Mouse (Mus musculus) lung, adult 2 months (tissue): ENCODE data around the gene Foxn4. TPM values are rescaled to one million over a fixed set of nuclear protein-coding genes. Genes with fewer than 3 reads are reported as not detected.

Source experiments
- DNase-seq: peaks from one replicate; pipeline ENCODE4 v3.0.0; 2022
- H3K4me1 ChIP-seq: fragments of 200-500 bp; 2 replicates; pipeline ENCODE4 v1.6.1; 2011; ENCODE audit warnings: low read length; ENCODE audit not compliant: control insufficient read depth, insufficient read depth
- H3K4me3 ChIP-seq: fragments of 200-500 bp; replicated peaks from 2 replicates; pipeline ENCODE3; 2011; ENCODE audit warnings: low read depth, mild to moderate bottlenecking, control low read depth, low read length; ENCODE audit errors: extremely low read depth
- CTCF ChIP-seq: fragments of 200-500 bp; IDR thresholded peaks from 2 replicates; pipeline ENCODE4 v1.5.1; 2011; ENCODE audit warnings: mild to moderate bottlenecking, low read length, control low read depth; ENCODE audit not compliant: insufficient read depth
- POLR2A ChIP-seq: fragments of 200-500 bp; IDR thresholded peaks from 2 replicates; pipeline ENCODE4 v1.6.1; 2011; ENCODE audit warnings: low read depth, mild to moderate bottlenecking, control low read depth, low read length, borderline replicate concordance; ENCODE audit errors: extremely low read depth
- WGBS: fragments of 180-500 bp; shearing (Covaris S2); methylation state at CpG from one replicate; pipeline ENCODE4 v1.1.7; 2018; 5-methylcytosine and 5-hydroxymethylcytosine counted together
- polyA plus RNA-seq: library from polyadenylated mRNA; depleted of rRNA; stranded (reverse); fragments of >200 nt; gene quantifications from 2 replicates; pipeline ENCODE4 v1.2.3, GENCODE M21; 2012

Gene Foxn4
- polyA plus RNA-seq, 1 experiment: 1.2 TPM

GRCm38 (mm10) chr5:114279382-114280143 is 6.0 kb upstream of the Foxn4 start:
- no peaks in the 10 kb centered on the region for H3K4me1 ChIP-seq
- TF ChIP-seq CTCF (no peak), POLR2A (no peak)

GRCm38 (mm10) chr5:114275991-114276390 is 2.4 kb upstream of the Foxn4 start:
- Histone ChIP-seq H3K4me1 (no peaks in the 10 kb centered on the region), H3K4me3 (no peak overlapping the region)
- TF ChIP-seq POLR2A: no peak
- TF ChIP-seq CTCF: no peak
- DNase-seq: no peak
- WGBS: 32% methylated on average over 16 of the region's 16 CpGs

More at GRCm38 (mm10) chr5:114279382-114280143, 6.0 kb upstream of the Foxn4 start:
- DNase-seq: no peak
- no peak overlapping the region for H3K4me3 ChIP-seq
- WGBS: 46% methylated on average over 12 of the region's 12 CpGs

GRCm38 (mm10) chr5:114275339-114275738 is 1.7 kb upstream of the Foxn4 start:
- DNase-seq: no peak
- H3K4me3 ChIP-seq: no peak overlapping the region
- H3K4me1 ChIP-seq: no peaks in the 10 kb centered on the region
- TF ChIP-seq POLR2A (no peak), CTCF (no peak)
- 34% methylated on average over 8 of the region's 8 CpGs for WGBS

- no peak for DNase-seq
Measured at GRCm38 (mm10) chr5:114269984-114270383, 3.6 kb downstream of the Foxn4 start.

GRCm38 (mm10) chr5:114269499-114269898 is 4.1 kb downstream of the Foxn4 start:
- TF ChIP-seq CTCF (no peak), POLR2A (no peak)
- no peak for DNase-seq
- WGBS: 40% methylated on average over 7 of the region's 7 CpGs
- H3K4me3 ChIP-seq: no peak overlapping the region
- H3K4me1 ChIP-seq: no peaks in the 10 kb centered on the region

More at GRCm38 (mm10) chr5:114269984-114270383, 3.6 kb downstream of the Foxn4 start:
- no peak overlapping the region for H3K4me3 ChIP-seq
- no peak for TF ChIP-seq POLR2A
- no peak for TF ChIP-seq CTCF
- WGBS: 20% methylated on average over 12 of the region's 12 CpGs
- no peaks in the 10 kb centered on the region for H3K4me1 ChIP-seq

GRCm38 (mm10) chr5:114268646-114269045 is 5.0 kb downstream of the Foxn4 start:
- TF ChIP-seq CTCF: no peak
- Histone ChIP-seq H3K4me3 (no peak overlapping the region), H3K4me1 (no peaks in the 10 kb centered on the region)
- 22% methylated on average over 7 of the region's 7 CpGs for WGBS
- peak; percentile 30 for DNase-seq

GRCm38 (mm10) chr5:114264791-114265190 is 8.8 kb downstream of the Foxn4 start:
- no peak for DNase-seq
- no peak overlapping the region for H3K4me3 ChIP-seq
- no peaks in the 10 kb centered on the region for H3K4me1 ChIP-seq
- WGBS: 73% methylated on average over 8 of the region's 8 CpGs
- TF ChIP-seq CTCF: no peak
- no peak for TF ChIP-seq POLR2A

- H3K4me1 ChIP-seq: no peaks in the 10 kb centered on the region
- no peak for DNase-seq
- 56% methylated on average over 8 of the region's 8 CpGs for WGBS
- no peak for TF ChIP-seq POLR2A
- no peak for TF ChIP-seq CTCF
- H3K4me3 ChIP-seq: no peak overlapping the region
Measured at GRCm38 (mm10) chr5:114264030-114264459, 9.6 kb downstream of the Foxn4 start.

- TF ChIP-seq CTCF (no peak), POLR2A (no peak)
- no peaks in the 10 kb centered on the region for H3K4me1 ChIP-seq
- H3K4me3 ChIP-seq: no peak overlapping the region
- DNase-seq: no peak
Measured at GRCm38 (mm10) chr5:114261494-114261893, 12.1 kb downstream of the Foxn4 start.

- Histone ChIP-seq H3K4me3 (no peak overlapping the region), H3K4me1 (no peaks in the 10 kb centered on the region)
- TF ChIP-seq POLR2A (no peak), CTCF (no peak)
- no peak for DNase-seq
- WGBS: 59% methylated on average over 10 of the region's 10 CpGs
Measured at GRCm38 (mm10) chr5:114259495-114259894, 14.1 kb downstream of the Foxn4 start.
